Mouse (Mus musculus): ENCODE data around the gene Nectin4.

The Nectin4 gene

DNA sequence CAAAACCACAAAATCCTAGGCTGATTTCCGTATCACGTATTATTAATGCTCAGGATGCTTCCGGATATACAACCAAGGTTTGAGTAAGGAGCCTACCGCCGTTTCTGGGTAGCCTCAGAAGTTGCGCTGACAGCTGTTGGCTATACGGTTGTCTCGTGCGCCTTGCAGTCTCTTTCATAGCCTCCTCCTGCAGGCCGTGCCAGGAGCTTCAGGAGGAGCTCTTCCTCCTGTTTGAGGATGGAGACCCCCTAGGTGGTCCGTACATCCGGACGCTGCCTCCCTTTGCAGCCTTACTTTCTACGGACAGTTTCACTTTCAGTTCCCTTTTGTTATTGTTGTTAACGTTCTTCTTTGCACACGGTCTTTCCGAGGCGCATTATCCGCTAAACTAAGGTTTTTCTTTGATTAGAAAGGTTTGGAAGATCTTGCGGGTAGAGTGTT is 42.1 kb downstream of the Nectin4 start:
- DNase-seq (ENCODE audit: low read depth, low spot score) = peak; percentile 67

DNA sequence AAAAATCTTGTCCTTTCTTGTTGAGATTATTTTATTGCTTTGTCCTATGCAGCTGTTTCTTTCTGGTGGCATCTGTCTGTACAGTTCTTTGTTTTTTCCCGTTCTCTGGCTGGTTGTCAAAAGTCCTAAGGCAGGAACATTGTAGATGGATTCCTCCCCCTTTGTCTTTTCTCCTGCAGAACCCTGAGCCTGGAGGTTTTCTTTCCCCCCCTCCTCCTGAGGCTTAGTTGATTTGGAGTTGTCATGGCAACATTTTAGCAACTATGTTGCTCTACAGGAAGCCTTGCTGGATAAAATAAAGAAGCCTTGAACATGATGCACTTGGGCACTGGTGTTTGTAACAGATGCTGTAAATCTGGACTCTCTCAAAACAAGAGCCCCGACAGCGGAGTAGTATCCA is 42.5 kb downstream of the Nectin4 start:
- peak; percentile 49 for DNase-seq (ENCODE audit: low read depth, low spot score)

DNA sequence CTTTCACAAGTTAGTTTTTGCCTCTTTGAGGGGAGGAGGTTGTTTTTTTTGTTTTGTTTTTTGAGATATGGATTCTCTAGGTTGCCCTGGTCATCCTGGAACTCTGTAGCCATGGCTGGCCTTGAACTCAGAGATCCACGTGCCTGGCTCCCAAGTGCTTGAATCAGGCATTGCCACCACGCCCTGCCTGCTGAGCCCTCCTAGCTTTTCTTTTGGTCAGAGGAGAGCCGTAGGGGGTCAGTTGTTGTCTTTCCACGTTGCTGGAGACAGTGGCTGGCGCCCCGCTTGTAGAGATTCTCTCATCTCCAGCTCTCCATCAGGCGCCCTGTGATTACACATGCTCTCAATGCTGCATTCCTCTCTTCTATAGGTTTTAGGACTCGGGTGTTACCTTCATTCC is 43.7 kb downstream of the Nectin4 start:
- DNase-seq (ENCODE audit: low read depth, low spot score) = no peak

- DNase-seq (ENCODE audit: low read depth, low spot score) = no peak
Observed at GRCm38 (mm10) chr1:171418660-171419059, 48.8 kb downstream of the Nectin4 start, which contains the start of gene Tstd1. Tstd1 (plus strand) TSS chr1:171418872.

- DNase-seq (ENCODE audit: low read depth, low spot score) = no peak
Observed at GRCm38 (mm10) chr1:171419291-171419882, 49.5 kb downstream of the Nectin4 start.

DNA sequence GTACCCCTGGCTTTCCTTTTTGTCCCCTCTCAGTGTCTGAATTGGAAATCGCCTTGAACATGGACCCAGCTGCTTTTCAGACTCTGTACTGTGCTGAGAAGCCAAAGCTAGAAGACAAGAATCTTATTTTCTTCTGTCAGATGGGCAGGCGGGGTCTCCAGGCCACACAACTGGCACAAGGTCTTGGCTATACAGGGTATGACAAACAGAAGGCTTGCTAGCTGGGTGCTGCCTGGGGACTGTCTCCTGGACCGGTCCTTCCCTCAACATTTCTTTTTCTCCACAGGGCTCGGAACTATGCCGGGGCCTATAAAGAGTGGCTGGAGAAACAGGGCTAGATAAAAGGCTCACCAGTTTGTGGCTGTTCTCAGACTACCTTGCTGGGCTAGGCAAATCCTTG is 50.0 kb downstream of the Nectin4 start:
- DNase-seq (ENCODE audit: low read depth, low spot score) = no peak

GRCm38 (mm10) chr1:171422504-171423095 is 52.7 kb downstream of the Nectin4 start:
- DNase-seq (ENCODE audit: low read depth, low spot score) = no peak

GRCm38 (mm10) chr1:171424638-171425037 is 54.7 kb downstream of the Nectin4 start:
- no peak for DNase-seq (ENCODE audit: low read depth, low spot score)

DNA sequence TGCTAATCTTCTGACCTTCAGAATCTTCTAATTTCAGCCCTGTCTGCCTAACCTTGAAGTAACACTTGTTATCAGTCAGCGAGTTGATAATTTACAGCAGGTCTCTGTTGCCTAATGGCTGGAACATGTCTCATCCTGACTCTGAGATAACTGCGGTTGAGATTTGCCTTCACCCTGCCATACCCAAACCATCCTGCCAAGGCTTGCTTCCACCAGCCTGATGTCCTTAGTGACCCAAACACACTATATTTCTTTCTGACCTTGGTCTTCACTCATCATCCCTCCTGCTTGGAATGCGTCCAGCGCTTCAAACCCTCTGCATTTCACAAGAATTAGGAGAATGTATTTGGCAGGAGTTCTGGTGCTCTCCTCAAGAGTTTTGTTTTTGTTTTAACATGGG is 55.2 kb downstream of the Nectin4 start:
- no peak for DNase-seq (ENCODE audit: low read depth, low spot score)

- DNase-seq (ENCODE audit: low read depth, low spot score) = no peak
Observed at GRCm38 (mm10) chr1:171432158-171432557, 62.3 kb downstream of the Nectin4 start.

DNA sequence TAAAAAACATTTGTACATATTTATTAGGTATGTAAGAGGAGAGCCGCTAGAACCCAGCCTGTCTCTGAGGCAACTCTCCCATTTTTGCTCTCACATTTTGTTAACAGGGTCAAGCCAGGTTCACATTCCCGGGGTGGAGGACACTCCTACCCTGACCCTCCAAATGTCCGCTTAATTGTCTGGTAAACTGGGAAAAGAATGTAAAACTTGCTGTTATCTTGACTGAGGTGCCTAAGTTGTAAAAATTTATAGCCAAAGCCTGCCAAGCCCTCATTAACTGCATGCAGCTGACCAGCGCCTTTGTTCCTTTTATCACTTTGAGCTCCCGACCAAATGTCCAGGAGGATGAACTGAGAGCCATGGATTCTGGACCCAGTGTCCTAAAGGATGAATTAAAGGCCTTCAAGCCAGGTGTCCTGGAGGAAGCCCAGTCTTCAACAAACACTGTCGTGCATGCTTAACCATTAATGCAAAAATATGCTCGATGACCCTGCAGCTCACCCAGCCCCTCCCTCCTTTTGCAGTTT is 65.5 kb downstream of the Nectin4 start:
- DNase-seq (ENCODE audit: low read depth, low spot score) = peak; percentile 51

- no peak for DNase-seq (ENCODE audit: low read depth, low spot score)
Observed at GRCm38 (mm10) chr1:171435974-171436373, 66.1 kb downstream of the Nectin4 start.

DNA sequence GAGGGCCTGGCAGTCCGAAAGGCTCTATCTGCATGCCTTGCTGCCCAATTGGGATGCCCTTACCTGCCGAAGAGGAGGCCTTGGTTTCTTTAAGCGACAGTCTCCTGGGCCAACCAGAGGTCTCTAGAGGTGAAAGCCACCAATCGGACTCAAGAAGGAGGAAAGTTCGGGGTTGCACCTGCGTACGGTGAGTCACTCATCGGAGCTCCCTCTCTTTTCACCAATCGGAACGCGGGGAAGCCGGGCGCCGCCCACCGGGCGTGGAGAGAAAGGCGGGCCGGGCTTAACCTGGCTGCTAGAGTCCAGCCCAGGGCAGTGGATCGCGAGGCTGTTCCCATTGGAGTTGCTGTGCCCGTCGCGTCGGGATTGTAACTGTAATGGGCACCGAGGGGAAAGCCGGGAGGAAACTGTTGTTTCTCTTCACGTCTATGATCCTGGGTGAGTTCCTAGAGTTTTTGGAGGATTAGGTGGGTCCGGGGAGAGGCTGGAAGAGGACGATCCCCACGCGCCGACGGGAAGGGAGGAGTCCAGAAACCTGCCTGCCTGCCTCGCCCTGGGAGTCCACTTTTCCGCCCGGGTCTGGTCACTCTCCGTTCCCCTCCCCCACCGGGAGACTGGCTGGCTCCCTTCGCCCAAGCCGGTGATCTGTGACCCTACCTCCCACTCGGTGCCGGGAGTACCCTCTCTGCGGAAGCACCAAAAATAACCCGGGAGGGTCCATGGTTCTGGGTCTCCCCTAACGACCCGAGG is 67.5 kb downstream of the Nectin4 start, which contains the start of gene F11r:
F11r (plus strand) TSS at position 272 of the 750 bp plus-strand sequence.
- peak; percentile 66 for DNase-seq (ENCODE audit: low read depth, low spot score)
